Mouse (Mus musculus): ENCODE data around the gene Rpap3.
A peak's percentile ranks its signal among the peaks of the same experiment; 100 is the strongest.

The Rpap3 gene

DNA sequence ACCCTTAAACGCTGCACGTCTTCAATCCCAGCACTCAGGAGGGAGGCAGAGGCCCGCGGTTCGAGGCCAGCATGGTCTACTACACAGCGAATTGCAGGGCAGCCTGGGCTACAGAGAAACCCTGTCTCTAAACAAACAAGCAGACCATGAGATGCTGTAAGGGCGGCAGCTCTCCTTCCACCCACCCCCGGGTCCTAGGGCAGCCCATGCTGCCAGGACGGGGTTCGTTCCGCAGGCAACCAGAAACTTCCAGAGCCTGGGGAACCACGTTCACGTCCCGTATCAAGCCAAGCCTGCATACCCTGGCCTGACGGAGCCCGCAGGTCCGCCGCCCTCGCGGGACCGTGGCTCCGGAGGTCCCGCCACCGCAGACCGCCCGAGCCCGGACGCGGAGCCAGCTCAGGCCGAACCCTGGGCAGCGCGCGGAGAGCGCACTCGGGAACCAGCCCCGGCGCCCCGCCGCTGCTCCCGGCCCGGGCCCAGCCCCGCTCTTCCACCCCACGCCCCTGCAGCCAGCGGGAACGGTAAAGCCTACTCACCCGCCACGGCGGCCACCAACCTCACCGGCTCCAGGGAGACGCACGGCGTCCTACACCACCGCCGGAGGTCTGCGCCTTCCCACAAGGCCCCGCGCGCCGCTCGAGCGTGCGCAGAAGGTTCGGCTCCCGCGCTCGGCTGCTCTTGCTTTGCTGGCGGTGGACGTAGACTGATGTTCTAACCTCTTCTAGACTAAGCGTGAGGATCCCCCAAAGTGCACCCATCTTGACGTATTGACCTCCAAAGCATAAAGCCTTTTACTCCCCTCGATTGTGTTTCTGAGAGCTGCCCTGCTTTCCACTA lies at the start of gene Rpap3:
Gene Rpap3 (minus strand): TSS at position 615 of the 840 bp plus-strand sequence.
- peak; percentile 73 for DNase-seq (ENCODE audit: low spot score)

DNA sequence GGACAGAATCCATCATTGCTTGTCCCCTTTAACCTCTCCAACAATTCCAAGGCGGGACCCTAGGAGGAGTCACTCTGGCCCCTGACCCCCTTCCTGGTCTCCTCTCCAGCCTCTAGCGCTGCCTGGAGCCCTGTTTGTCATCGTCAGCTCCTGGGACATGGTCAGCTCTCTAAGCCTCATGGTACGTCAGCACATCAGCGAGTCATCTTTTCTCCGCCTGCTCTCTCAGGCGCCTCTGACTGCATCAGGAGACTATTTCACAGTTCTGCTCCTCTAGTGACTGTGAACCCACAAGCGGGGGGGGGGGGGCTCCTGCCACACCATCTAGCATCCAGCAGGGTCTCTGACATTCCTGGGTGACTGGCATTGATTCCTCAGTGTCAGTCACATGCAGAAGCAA lies 49.7 kb upstream of the Rpap3 start:
- no peak for DNase-seq (ENCODE audit: low spot score)

DNA sequence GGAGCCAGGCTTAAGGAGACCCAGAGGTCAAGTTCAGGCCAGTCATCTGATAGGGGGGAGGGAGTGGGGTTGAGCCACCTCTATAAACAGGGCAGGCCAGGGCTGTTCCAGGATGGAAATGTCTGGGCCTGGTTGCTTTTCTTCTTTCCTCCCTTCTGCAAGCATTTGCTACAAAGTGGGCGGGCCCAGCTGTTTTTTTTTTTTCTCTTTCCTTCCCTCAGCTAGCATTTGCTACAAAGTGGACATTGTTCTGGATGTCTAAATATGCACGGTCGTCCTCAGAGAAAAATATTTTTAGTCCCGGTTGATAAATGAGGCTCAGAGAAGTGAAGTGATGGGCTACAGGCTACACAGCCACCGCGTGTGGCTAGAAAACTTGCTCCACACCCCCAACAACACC lies 48.9 kb upstream of the Rpap3 start:
- DNase-seq (ENCODE audit: low spot score) = no peak

DNA sequence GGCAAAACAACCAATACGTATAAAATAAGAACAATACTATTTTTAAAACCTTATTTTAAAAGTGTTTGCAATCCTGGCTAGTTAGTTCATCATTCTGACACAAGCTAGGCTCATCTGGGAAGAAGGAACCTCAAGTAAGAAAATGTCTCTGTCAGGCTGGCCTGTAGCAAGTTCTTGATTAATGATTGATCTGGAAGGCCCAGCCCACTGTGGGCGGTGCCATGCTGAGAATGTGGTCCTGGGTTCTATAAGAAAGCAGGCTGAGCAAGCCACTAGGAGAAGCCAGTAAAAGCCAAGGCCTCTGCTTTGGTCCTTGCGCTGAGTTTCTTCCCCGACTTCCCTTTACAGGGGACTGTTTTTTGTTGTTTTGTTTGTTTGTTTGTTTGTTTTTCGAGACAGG lies 46.9 kb upstream of the Rpap3 start:
- DNase-seq (ENCODE audit: low spot score) = no peak

DNA sequence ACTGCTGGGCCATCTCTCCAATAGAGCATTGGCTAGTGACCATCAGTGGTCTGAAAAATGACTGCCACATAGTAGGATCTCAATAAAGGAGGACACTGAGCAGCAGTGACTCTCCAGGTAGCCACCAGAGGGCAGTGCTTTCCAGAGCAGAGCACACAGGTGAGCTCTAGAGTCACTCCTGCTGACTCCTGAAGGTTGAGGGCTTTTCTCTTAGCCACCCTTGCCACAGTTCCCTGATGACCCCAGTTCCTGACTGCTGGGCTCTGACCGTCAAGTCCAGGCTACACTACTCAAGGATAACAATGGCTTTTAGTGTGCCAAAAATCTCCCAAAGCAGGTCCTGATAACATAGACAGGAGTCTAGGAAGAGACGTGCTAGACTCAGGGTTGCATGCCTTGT lies 46.1 kb upstream of the Rpap3 start:
- no peak for DNase-seq (ENCODE audit: low spot score)

DNA sequence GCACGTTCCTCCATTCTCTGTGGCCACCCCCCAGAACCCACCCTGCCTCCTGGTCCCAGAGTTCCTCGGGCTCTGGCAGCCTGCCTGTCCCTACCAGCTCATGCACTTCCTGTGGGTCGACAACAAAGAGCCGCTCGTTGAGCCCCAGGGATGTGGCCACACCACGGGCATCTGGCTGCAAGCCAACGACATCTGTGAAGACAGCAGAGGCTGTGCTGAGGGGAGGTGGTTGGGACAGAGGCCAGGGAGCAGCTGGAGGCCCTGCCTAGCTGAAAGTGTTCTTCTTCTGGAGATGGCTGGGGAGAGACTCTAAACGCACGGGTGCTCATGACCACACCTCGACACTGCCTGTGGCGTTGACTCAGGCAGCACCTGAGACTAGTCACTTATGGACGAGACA lies 45.1 kb upstream of the Rpap3 start:
- peak; percentile 76 for DNase-seq (ENCODE audit: low spot score)

DNA sequence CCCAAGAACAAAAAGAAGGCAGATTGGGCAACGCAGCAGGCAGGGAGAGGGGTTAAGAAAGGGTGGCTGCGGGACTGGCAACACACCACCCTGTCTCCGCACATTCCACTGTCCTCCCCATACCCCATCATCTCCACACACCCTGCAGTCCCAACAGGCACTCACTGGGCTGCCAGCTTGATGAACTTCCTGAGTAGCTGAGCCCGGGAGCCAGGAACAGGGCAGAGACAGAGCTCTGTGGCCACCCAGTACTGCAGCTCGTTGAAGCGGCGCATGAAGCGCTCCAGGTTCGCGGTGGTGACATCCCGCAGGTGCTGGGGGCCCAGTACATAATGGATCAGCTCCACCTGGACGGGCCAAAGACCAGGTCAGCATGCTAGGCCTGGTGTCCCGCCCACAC lies 44.2 kb upstream of the Rpap3 start:
- DNase-seq (ENCODE audit: low spot score) = no peak

DNA sequence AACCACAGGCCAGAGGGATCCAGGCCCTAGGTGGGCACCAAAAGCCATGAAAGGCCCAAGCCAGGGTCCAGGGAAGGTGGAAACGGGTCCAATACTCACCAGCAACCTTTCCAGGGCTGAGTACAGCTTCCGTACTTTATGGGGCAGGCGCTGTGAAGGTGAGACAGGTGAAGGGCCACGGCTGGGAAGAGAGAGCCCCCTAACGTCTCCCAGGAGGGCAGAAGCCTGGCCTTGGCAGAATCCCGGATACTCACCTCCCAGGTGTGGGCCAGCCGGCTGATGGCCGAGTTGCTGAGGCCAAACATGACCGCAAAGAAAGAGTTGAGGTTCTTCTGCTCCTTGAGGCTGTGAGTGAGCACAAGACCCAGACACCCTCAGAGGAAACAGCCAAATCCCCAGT lies 43.8 kb upstream of the Rpap3 start:
- DNase-seq (ENCODE audit: low spot score) = no peak

DNA sequence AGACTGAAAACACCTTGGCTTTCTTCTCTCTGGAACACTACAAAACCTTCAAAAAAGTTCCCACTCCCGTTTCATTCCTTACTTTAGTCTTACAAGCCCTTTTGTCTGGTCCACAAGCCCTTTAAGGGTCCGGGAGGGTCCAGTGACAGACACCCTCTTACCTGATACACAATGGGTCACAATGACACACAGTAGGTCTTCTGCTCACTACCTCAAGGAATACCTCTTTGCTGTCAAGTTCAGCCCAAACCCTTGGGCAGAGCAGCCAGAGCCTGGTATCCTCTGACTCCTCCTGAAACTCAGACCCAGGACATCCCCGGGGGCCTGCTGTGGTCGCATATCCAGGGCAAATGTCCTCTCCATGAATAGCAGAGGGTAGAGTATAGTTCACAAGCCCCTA lies 43.3 kb upstream of the Rpap3 start:
- DNase-seq (ENCODE audit: low spot score) = no peak

DNA sequence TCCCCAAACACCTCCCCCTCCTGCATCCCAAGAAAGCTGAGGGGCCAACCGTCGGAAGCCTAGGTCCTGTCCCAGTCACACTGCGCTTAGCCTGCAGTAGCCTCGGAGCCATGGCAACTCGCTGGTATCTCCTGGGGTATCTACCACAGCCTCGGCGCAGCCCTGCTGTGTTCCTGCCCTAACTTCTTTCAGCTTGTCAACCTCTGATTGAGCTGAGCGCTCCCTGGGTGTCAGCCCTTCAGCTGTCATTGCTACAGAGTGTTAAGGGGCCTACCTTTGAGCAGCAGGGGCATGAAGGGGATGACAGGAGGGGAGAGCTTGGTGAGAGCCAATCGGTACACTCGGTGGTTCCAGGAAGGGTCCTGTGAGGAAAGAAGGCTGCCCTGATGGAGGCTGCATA lies 42.7 kb upstream of the Rpap3 start:
- DNase-seq (ENCODE audit: low spot score) = no peak

DNA sequence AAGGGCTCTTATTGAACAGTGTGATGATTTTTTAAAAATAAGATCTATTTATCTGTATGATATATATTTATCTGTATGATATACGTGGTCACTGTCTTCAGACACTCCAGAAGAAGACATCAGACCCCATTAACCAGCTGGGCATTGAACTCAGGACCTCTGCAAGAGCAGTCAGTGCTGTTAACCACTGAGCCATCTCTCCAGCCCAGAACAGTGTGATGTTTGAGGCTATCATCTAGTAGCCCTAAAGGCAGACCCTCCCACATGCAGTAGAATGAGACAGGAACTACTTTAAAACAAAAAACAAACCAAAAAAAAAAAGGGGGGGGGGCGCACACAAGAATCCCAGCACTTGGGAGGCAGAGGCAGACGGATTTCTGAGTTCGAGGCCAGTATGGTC lies 41.9 kb upstream of the Rpap3 start:
- no peak for DNase-seq (ENCODE audit: low spot score)

DNA sequence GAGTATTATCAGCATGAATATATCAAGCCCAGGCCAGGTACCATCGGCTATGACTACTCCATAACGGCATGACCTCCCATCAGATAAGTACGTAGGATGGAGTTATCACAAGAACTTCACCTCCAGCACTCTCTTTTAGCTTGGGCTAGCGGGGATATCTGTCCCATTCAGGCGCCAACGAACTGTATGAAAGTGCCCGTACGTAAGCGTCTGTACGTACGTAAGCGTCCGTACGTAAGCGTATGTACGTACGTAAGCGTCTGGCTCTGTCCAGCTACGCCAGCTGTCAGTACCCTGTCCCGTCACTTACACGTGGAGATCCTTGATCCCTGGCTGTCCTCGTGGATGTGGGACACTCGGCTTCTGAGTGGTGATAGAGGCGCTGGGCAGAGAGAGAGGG lies 41.1 kb upstream of the Rpap3 start:
- DNase-seq (ENCODE audit: low spot score) = no peak

DNA sequence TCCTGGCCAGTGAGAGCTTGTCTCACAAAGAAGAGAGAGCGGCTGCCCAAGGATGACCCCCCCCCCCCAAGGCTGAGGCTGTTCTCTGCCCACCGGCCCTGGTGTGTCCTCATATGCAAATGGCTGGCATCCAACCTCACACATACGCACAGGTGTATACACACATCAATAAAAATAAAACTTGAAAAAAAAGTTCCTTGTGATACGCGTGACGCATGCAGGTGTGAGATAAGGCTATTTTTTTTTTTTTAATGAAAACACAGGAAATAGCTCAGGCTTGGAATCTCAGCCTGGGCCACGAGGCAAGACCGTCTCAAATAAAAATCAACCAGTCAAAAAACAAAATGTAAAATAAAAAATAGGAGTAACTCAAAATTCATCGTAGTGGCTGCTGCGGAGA lies 40.7 kb upstream of the Rpap3 start:
- DNase-seq (ENCODE audit: low spot score) = no peak

DNA sequence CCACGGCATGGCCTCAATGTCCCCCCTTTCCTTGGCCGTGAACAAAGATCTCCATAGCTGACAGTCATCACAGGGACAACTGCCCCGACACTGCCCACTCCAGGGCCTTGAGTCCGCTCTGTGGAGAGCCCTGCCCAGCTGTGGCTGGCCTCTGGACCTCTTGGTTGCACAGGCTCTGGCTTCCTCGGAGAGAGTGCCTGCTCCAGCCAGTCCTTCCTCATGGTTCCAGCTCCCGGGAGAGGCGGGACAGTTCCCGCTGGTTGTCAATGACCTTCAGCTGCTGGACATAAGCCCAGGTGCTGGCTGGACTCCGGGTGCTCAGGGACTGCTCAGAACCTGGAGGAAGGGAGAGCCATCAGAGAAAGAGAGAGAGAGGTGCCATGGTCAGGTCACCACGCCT lies 39.7 kb upstream of the Rpap3 start:
- DNase-seq (ENCODE audit: low spot score) = peak; percentile 74

DNA sequence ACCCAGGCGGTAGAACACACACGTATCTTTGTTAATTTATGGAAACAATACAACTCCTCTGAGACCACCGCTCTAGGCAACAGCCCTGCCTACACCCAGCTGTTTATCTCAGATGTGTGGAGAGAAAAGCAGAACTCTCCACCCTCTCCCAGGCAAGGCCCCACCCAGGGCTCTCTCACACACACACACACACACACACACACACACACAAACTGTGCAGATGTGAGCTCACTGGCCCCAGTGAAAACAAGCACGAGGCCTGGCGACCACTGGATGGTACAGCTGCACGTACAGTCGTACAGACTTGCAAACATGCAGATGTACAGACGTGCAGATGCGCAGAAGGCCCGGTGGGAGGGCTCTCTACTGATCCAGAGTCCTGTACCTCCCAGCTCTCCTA lies 39.3 kb upstream of the Rpap3 start:
- DNase-seq (ENCODE audit: low spot score) = no peak

DNA sequence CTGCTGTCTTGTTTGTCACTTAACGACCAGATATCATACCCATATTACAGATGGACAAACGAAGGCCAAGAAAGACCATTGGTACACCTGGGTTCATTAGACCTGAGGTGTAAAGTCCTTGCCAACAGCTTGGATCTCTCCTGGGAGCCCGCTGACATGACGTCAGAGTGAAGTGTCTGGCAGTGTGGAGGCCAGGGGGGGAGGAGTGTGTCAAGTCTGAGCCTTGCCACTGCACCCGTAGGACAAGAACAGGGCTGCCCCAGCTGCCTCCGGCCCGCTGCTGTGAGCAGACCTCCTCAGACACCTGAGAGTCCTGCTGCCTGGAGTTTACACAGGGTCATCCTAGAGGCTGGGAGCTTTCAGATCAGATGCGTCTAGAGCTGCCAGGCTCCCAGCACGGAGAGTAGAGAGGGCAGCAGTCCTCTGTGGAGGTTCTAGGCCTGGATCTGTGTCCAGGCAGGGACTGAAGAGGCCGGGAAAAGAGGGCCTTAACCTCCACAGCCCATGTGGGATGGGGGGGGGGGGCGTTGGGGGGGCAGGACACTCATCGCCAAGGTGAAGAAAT lies 38.4 kb upstream of the Rpap3 start:
- no peak for DNase-seq (ENCODE audit: low spot score)

DNA sequence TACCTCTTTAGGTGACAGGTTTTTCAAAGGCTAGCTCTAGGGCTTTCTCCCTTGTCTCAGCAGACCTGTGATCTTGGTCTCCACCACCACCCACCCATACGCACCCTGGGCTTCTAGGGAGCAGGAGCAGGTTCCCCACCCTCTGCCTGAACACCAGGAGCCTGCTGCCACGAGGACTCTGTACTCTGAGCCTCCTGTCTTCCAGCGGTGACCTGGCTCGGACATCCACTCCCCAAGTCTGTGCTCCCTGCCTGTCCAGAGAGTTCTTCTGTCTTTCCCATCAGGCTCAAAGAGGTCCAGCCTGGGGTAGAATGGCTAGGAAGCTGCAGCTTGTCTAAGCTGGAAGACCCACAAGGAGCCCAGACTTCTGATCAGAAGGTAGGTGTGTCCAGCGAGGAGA lies 37.6 kb upstream of the Rpap3 start:
- no peak for DNase-seq (ENCODE audit: low spot score)

DNA sequence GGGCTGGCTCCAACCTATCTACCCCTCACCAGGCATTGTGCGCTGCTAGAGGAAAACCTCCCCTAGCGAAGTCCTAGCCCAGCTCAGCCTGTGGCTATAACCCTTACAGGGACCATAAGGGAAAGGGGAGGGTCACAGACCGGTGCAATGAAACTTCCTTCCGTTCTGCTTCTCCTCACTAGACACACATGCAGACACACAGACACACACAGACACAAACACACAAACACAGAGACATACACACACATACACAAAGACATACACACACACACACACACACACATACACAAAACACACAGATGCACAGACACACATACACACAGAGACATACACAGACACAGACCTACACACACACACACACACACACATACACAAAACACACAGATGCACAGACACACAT lies 37.0 kb upstream of the Rpap3 start:
- DNase-seq (ENCODE audit: low spot score) = no peak

DNA sequence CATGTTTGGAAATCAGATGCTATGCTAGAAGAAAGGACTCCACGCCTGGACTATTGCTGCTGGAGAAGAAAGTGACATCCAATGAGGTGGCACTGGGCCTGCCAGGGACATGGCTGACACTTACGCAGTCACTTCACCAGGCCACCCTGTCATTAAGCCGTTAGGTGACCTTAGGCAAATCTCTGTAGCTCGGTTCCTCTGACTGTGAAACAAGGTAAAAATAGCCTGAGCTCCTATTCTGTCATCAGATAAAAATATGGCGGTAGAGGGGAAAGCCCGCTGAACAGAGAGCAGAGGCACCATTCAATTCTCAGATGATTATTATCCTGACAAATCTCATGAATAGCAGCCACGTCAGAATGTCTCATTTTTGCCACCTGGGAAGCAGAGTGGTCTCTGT lies 36.4 kb upstream of the Rpap3 start:
- no peak for DNase-seq (ENCODE audit: low spot score)

DNA sequence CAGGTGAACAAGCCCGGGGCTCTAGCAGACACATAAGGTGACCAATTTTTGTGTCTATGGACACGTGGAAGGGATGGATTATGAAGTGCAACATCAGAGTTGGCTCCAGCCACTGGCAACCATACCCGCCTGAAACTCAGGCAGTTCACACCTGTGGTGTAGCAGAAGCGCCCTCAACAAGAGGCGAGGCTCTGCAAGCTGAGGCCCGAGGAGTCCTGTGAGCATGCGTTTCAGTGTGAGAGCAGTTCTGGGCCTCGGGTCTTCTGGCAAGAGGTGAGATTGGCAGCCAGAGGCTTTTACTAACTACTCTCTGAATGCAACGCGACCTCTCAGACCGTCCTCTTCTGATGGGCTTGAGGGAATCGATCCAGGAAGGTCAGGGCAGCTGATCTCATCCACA lies 36.0 kb upstream of the Rpap3 start:
- no peak for DNase-seq (ENCODE audit: low spot score)

DNA sequence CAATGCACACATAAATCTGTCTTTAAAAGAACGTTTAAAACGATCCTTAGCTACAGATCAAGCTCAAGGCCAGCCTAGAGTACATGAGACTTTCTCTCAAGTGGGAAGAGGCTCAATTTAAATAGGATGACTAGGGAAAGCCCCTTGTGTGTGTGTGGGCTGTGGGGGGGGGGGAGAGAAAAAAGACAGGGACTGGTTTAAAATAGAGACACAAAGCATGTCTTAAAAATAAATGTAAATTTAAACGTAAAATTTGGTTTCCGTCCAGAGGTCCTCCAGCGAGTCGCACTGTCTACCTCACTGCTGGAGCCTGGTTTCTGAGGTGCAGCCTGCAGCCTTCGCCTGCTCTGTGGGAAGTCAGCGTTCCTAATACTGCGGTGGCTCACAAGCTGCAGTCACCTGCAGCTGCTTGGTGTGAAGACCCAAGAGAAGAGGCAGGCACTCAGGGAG lies 34.7 kb upstream of the Rpap3 start:
- no peak for DNase-seq (ENCODE audit: low spot score)

DNA sequence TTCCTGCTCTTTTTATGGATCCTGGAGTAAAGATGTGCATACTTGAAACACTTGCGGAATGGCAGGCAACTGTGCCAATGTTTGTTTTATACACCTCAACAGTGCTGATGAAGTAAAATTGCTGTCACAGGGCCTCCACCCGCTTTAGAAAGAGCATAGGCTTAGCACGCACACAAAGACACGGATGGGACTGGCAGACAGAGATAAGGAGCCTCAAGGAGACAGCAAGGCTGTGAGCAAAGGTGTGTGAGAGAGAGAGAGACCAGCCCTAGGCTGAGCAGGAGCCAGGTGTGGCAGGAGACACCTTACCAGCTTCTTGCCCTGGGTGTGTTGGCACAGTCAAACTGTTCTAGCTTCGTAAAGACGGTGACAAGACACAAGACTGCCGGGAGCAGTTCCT lies 33.3 kb upstream of the Rpap3 start:
- DNase-seq (ENCODE audit: low spot score) = no peak

DNA sequence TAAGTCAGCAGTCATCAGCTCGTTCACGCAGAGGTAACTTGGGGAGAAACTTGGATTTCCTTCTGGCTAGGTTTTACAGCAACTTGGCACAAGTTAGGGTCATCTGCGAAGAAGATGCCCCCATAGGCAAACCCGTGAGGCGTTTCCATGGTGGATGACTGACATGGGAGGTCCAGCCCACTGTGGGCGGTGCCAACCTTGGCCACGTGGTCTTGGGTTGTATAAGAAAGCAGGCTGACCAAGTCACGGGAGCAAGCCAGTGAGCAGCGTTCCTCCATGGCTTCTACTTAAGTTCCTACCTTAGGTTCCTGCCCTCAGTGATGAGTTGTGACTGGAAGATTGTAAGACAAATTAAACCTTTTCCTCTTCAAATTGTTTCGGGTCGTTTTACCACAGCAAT lies 26.4 kb upstream of the Rpap3 start:
- DNase-seq (ENCODE audit: low spot score) = no peak

DNA sequence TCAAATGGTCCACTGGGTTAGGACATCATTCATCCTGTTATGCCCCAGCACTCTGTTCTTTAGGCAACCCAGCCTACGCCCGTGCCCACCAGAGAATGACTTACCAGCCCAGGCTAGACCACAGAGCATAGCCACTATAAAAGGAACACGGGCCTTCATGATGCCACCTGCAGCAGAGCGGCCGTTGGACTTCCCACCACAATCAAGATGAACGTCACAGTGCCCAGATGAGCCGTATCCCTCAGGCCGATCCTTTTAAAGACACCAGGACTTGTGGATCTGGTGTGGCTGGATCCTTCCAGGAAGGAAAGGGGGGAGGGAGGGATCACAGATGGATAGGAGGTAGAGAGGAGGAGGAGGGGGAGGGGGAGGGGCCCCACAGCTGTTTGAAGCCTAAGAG lies 25.5 kb upstream of the Rpap3 start, which contains the start of gene Endou:
Gene Endou (minus strand): TSS at position 229 of the 400 bp plus-strand sequence.
- DNase-seq (ENCODE audit: low spot score) = no peak

All from ovary, adult 18-20 months (tissue).